Mouse (Mus musculus) small intestine, adult 2 months (tissue): ENCODE data around the gene Slc38a10. TPM values are rescaled to one million over a fixed set of nuclear protein-coding genes. Genes with fewer than 3 reads are reported as not detected.

ENCODE experiments used
- H3K27ac ChIP-seq: fragments of 200-500 bp; 2 replicates; pipeline ENCODE4 v1.5.1; 2012; ENCODE audit warnings: low read depth, low read length, control low read depth, inconsistent platforms; ENCODE audit not compliant: insufficient read depth
- H3K27me3 ChIP-seq: fragments of 200-500 bp; 2 replicates; pipeline ENCODE4 v1.6.1; 2012; ENCODE audit warnings: mild to moderate bottlenecking, moderate library complexity, low read length, inconsistent platforms; ENCODE audit not compliant: control insufficient read depth, insufficient read depth
- H3K36me3 ChIP-seq: fragments of 200-500 bp; 2 replicates; pipeline ENCODE4 v1.6.1; 2012; ENCODE audit warnings: mild to moderate bottlenecking, low read length, control low read depth, inconsistent platforms; ENCODE audit not compliant: control insufficient read depth, insufficient read depth
- H3K4me1 ChIP-seq: fragments of 200-500 bp; 2 replicates; pipeline ENCODE4 v1.6.1; 2012; ENCODE audit warnings: low read length, inconsistent platforms, mixed read lengths; ENCODE audit not compliant: control insufficient read depth, insufficient read depth, insufficient read length
- H3K4me3 ChIP-seq: fragments of 200-500 bp; 2 replicates; pipeline ENCODE4 v1.5.1; 2012; ENCODE audit warnings: low read depth, mild to moderate bottlenecking, control low read depth, inconsistent platforms, low read length, moderate library complexity
- CTCF ChIP-seq: fragments of 200-500 bp; IDR thresholded peaks from 2 replicates; pipeline ENCODE4 v1.5.1; 2012; ENCODE audit warnings: low read depth, mild to moderate bottlenecking, control low read depth, inconsistent platforms, low read length, moderate library complexity, mixed read lengths; ENCODE audit not compliant: insufficient replicate concordance, insufficient read length; ENCODE audit errors: extremely low read depth
- POLR2A ChIP-seq: fragments of 200-500 bp; IDR thresholded peaks from 2 replicates; pipeline ENCODE4 v1.6.1; 2012; ENCODE audit warnings: low read depth, mild to moderate bottlenecking, control low read depth, inconsistent platforms, low read length, moderate library complexity
- WGBS: fragments of 180-500 bp; shearing (Covaris S2); methylation state at CpG from one replicate; pipeline ENCODE4 v1.1.7; 2018; 5-methylcytosine and 5-hydroxymethylcytosine counted together
- polyA plus RNA-seq: library from polyadenylated mRNA; depleted of rRNA; stranded (reverse); fragments of >200 nt; gene quantifications from 2 replicates; pipeline ENCODE4 v1.2.3, GENCODE M21; 2012

The Slc38a10 gene
- polyA plus RNA-seq, 1 experiment = 108 TPM

- no peak overlapping the region for H3K27ac ChIP-seq
- H3K4me1 ChIP-seq = peaks cover 32% of the 10 kb centered on the region
- peaks cover 25% of the 10 kb centered on the region for H3K36me3 ChIP-seq
- TF ChIP-seq CTCF = no peak
- no peak for TF ChIP-seq POLR2A
- no peaks in the 10 kb centered on the region for H3K27me3 ChIP-seq
- H3K4me3 ChIP-seq = no peak overlapping the region
- WGBS = 45% methylated on average over 23 of the region's 23 CpGs
Observed at GRCm38 (mm10) chr11:120136796-120137624, 14.1 kb downstream of the Slc38a10 start.

- Histone ChIP-seq H3K4me3 (no peak overlapping the region), H3K27me3 (no peaks in the 10 kb centered on the region), H3K27ac (0 out of 2 replicates have a peak overlapping the region, but pooled peaks have one; percentile 68), H3K4me1 (peaks cover 38% of the 10 kb centered on the region), H3K36me3 (peaks cover 28% of the 10 kb centered on the region)
- no peak for TF ChIP-seq CTCF
- TF ChIP-seq POLR2A = no peak
- WGBS = 33% methylated on average over 8 of the region's 8 CpGs
Observed at GRCm38 (mm10) chr11:120136195-120136594, 15.0 kb downstream of the Slc38a10 start.

- Histone ChIP-seq H3K36me3 (peaks cover 31% of the 10 kb centered on the region), H3K4me1 (peaks cover 41% of the 10 kb centered on the region), H3K27ac (peak overlapping the region; percentile 81), H3K4me3 (no peak overlapping the region), H3K27me3 (no peaks in the 10 kb centered on the region)
- 77% methylated on average over 9 of the region's 9 CpGs for WGBS
- TF ChIP-seq CTCF (no peak), POLR2A (0 out of 2 replicates have a peak, but pooled peaks have one; percentile 23)
Observed at GRCm38 (mm10) chr11:120134847-120135530, 16.2 kb downstream of the Slc38a10 start.

GRCm38 (mm10) chr11:120134148-120134547, 17.0 kb downstream of the Slc38a10 start:
- Histone ChIP-seq H3K27ac (no peak overlapping the region), H3K36me3 (peaks cover 37% of the 10 kb centered on the region), H3K27me3 (no peaks in the 10 kb centered on the region), H3K4me1 (peaks cover 41% of the 10 kb centered on the region), H3K4me3 (no peak overlapping the region)
- 92% methylated on average over 5 of the region's 5 CpGs for WGBS
- TF ChIP-seq POLR2A = no peak
- TF ChIP-seq CTCF = no peak

- H3K36me3 ChIP-seq = peaks cover 52% of the 10 kb centered on the region
- 81% methylated on average over 7 of the region's 7 CpGs for WGBS
- no peak for TF ChIP-seq POLR2A
- TF ChIP-seq CTCF = no peak
- H3K27me3 ChIP-seq = no peaks in the 10 kb centered on the region
- H3K27ac ChIP-seq = no peak overlapping the region
- H3K4me1 ChIP-seq = peaks cover 10% of the 10 kb centered on the region; the same call in 1 of the 2 replicates
- no peak overlapping the region for H3K4me3 ChIP-seq
Observed at GRCm38 (mm10) chr11:120129281-120129680, 21.9 kb downstream of the Slc38a10 start.

GRCm38 (mm10) chr11:120126845-120127244, 24.3 kb downstream of the Slc38a10 start:
- TF ChIP-seq CTCF (no peak), POLR2A (no peak)
- 79% methylated on average over 2 of the region's 2 CpGs for WGBS
- Histone ChIP-seq H3K36me3 (peaks cover 55% of the 10 kb centered on the region), H3K4me3 (no peak overlapping the region), H3K27ac (no peak overlapping the region), H3K27me3 (no peaks in the 10 kb centered on the region), H3K4me1 (peaks cover 9% of the 10 kb centered on the region; the same call in 1 of the 2 replicates)

- Histone ChIP-seq H3K27ac (no peak overlapping the region), H3K36me3 (peaks cover 52% of the 10 kb centered on the region), H3K4me1 (no peaks in the 10 kb centered on the region), H3K27me3 (no peaks in the 10 kb centered on the region), H3K4me3 (no peak overlapping the region)
- 90% methylated on average over 12 of the region's 12 CpGs for WGBS
- TF ChIP-seq POLR2A (no peak), CTCF (no peak)
Observed at GRCm38 (mm10) chr11:120122126-120122525, 29.0 kb downstream of the Slc38a10 start.
